In the genomic region with DNA sequence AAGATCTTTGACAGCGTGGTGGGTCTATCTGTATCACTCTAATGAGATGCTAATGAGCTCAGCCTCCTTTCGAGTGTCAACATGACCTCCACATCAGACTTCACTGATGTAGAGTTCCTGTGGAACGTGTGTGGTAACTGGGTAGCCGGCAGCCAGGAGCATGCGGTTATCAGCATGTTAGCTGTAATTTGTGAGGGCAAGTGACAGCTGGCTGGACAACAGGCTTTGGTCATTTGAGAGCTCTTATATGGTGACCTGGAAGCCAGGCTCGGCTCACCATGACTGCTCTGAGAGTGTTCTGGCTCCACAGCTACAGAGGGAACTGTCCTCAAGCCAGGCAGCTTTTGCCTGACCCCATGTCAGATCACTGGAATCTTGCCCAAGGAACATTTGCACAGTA, we compare ENCODE assay signal across 13 mouse cellular contexts. TPM values are rescaled to one million over a fixed set of nuclear protein-coding genes. Genes with fewer than 3 reads are reported as not detected.
"Had no signal": no experiment of that assay in that cellular context is flagged by ENCODE, and none has a peak within 500 bp of the region (broad histone marks: within the 10 kb centered on the region; RNA-seq: fewer than 3 reads in every experiment).

No protein-coding gene starts in this region.

- ATAC-seq: inflammation-experienced regulatory T-cells, adult 6 months; intestine, embryonic 16.5 days; liver, embryonic 12.5 days had no signal

- DNase-seq: kidney, adult 18-20 months; layer of hippocampus, adult 9-11 months; liver; lung, adult 18-20 months; lung, postnatal 4 days; right cerebral cortex, postnatal 4 days; spleen, adult 18-20 months; thymus, postnatal 25 days had no signal

RNA-seq across cellular contexts. Expression of gene Adgra1, which starts 8.4 kb away (rescaled TPM):
- total RNA-seq: megakaryocyte progenitor cell, adult 5-6 weeks; megakaryocyte-erythroid progenitor cell, adult 5-6 weeks had no signal

RNA-seq across cellular contexts. Expression of gene Kndc1, which starts 52.1 kb away (rescaled TPM):
- total RNA-seq: megakaryocyte progenitor cell, adult 5-6 weeks; megakaryocyte-erythroid progenitor cell, adult 5-6 weeks had no signal
